Mouse (Mus musculus): ENCODE measurements around the gene 6430628N08Rik.

Gene 6430628N08Rik

DNA sequence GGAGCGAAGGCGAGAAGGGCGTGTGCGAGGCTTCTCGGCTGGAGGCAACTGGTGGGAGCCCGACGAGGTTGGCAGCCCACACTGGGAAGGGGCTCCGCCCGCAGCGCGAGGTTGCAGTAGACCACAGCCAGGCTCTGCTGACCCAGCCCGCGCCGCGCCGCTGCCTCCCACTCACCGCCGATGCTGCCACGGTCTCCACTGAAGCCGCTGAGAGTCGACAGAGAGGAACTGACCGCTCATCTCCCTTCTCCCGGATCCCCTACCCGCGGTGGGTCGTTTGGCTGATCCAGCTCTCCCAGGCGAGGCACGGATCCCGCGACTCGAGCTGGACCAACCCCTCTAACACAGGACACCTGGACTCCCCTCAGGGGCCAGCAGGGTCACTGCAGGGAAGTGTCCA is at the start of gene 6430628N08Rik:
TSS of gene 6430628N08Rik (plus strand) at position 113 of the 400 bp plus-strand sequence.
- no peak for DNase-seq (ENCODE audit: low read depth, low spot score)

- no peak for DNase-seq (ENCODE audit: low read depth, low spot score)
These were observed 49.6 kb upstream of the 6430628N08Rik start for GRCm38 (mm10) chr4:115840842-115841241.

- DNase-seq (ENCODE audit: low read depth, low spot score) = no peak
These were observed 43.8 kb upstream of the 6430628N08Rik start for GRCm38 (mm10) chr4:115846656-115847055.

DNA sequence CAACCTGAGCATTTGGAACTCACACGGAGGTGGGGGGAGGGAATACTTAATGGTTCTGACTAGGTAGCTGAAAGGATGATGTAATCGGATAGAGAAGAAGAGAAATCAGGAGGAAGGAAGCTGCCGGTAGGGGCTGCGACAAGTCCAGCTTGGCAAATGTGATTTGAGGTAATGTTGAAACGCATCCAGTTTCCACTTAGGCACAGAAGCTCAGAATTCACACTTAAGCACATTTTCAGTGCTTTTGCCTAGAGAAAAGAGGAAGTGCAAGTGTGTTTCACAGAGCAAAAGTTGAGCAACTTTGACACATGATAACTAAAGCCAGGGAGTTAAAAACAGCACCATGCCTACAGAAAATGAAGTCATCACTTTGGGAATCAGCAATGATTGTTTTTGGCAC is 43.1 kb upstream of the 6430628N08Rik start:
- no peak for DNase-seq (ENCODE audit: low read depth, low spot score)

GRCm38 (mm10) chr4:115848083-115848482 is 42.4 kb upstream of the 6430628N08Rik start:
- no peak for DNase-seq (ENCODE audit: low read depth, low spot score)

- DNase-seq (ENCODE audit: low read depth, low spot score) = no peak
These were observed 41.3 kb upstream of the 6430628N08Rik start for GRCm38 (mm10) chr4:115848990-115849677.

DNA sequence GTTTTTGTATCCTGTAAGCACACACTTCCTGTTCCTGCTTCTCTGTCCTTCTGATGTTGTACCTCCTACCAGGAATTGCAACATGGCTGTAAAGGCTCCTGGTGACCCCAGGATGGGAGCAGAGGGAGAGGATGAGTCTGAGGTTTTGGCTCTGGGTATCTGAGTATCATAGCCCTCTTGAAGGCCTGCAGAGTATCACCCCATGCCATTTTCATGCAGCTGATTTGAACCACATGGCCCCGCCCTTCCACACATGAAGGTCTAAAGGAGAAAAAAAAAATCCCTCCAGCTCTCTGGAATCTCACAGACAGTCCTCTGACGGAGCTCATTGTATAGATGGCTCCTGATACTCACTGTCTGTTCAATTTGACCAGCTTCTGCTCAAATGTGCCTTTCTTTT is 40.4 kb upstream of the 6430628N08Rik start:
- DNase-seq (ENCODE audit: low read depth, low spot score) = no peak

DNA sequence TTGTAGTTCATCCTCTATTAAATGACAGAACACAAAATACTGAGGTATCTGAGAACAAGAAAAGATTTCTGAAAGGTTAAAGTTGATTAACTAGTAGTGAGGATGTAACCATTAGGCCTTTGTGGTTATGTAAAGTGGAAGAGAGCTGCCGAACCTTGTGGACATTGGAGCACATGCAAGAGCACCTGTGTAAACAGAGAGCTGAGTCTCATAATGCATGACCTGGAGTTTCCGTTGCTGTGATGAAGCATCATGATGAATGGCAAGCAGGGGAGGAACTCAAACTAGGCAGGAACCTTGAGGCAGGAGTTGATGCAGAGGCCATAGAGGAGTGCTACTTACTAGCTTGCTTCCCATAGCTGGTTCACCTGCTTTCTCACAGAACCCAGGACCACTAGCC is 39.8 kb upstream of the 6430628N08Rik start:
- no peak for DNase-seq (ENCODE audit: low read depth, low spot score)

- no peak for DNase-seq (ENCODE audit: low read depth, low spot score)
These were observed 38.9 kb upstream of the 6430628N08Rik start for GRCm38 (mm10) chr4:115851569-115851968.

GRCm38 (mm10) chr4:115855100-115855499 is 35.4 kb upstream of the 6430628N08Rik start:
- DNase-seq (ENCODE audit: low read depth, low spot score) = no peak

DNA sequence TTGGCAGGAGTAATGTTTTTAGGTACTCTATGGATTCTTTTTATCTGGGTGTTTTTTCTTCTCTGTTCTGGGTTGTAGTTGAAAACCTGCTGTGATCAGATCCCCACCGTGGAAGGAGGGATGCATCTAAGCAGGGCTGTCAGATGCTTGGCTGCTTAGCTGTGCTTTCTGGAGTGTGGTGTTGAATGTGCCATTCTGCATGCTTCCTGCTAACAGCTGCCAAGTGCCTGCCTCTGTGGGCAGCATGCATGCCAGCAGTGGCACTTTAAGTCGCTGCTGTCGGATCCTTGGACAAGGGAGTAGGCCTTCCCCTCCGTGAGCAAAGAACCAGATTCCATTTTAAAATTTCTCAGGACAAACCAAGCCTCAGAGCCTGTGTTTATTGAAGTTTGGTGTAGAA is 34.9 kb upstream of the 6430628N08Rik start:
- DNase-seq (ENCODE audit: low read depth, low spot score) = no peak

GRCm38 (mm10) chr4:115856282-115856681 is 34.2 kb upstream of the 6430628N08Rik start:
- DNase-seq (ENCODE audit: low read depth, low spot score) = no peak

GRCm38 (mm10) chr4:115857293-115857883 is 33.1 kb upstream of the 6430628N08Rik start:
- no peak for DNase-seq (ENCODE audit: low read depth, low spot score)

- DNase-seq (ENCODE audit: low read depth, low spot score) = no peak
These were observed 27.1 kb upstream of the 6430628N08Rik start for GRCm38 (mm10) chr4:115863352-115863751.

DNA sequence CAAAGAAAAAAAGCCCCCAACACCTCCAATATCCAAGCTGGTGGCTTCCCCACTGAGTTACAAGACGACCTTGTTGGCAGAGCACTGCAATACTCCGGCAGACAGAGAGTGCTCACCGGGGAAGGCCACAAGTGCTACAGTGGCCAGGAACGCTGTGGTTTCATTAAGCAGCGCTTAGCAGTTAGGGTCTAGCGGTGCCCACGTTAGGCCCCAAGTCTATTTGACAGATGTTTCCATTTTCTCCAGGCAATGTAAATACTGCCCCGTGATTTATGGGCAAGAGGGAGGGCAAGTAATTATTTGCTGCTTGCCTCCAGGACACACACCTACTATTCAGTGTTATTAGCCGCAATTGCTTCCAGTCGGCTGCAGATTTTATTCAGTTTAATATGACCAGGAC is 26.6 kb upstream of the 6430628N08Rik start:
- no peak for DNase-seq (ENCODE audit: low read depth, low spot score)

- DNase-seq (ENCODE audit: low read depth, low spot score) = no peak
These were observed 20.8 kb upstream of the 6430628N08Rik start for GRCm38 (mm10) chr4:115869512-115870210.

DNA sequence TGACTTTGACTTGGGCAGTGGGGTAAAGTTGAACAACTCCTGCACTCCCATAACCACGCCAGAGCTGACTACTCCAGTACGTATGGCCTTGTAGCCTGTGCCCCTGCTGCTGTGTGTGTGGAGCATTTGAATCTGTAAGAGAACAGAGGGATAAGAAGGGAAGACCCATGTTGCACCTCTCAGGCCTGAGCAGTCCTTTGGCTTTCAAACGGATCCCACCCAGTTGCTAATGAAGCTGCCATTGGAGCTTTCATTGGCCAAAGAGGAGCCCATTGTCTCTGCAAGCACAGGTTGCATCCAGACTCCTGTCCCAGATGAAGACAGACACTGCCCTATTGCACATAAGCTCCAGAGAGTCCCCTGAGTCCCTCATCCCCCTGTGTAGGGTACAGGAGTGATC is 17.2 kb upstream of the 6430628N08Rik start:
- DNase-seq (ENCODE audit: low read depth, low spot score) = no peak

DNA sequence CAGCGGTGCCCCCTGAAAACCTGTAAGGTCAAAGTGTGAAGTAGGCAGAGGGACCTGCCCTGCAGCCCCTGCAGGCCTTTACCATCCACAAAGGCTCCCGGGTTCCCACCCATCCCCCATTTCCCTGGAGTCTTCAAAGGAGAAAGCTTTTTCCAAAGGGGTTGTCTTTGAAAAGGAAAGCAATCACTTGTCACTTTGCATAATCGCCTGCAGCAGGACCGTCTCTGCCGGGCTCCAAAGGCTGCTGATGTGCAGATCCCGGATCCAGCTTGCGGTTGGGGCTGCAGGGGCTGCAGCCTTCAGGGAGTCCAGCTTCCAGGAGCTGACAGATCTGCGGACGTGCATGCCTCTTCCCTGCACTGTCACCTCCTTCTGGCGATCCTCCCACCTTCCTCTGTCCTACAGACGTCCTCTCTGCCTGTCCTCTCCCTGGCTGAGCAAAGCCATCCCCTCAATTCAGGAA is 12.2 kb upstream of the 6430628N08Rik start:
- no peak for DNase-seq (ENCODE audit: low read depth, low spot score)

DNA sequence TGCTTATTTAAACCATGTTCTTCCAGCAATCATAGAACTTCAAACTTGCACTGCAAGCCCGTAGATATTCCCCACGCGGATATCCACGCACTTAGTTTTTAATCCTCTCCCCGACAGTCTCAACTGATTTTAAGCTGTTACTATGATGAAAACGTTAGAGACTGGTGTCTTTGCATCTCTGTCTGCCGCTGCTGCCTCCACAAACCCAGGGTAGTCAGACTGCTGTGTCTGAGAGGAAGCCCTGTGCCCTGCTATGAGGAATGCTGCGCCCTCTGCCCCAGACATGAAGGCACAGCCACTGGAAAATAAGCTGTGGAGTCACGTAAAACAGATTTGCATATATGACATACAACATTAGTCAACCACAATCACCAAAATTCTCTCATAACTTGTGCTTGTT is 11.6 kb upstream of the 6430628N08Rik start:
- no peak for DNase-seq (ENCODE audit: low read depth, low spot score)

GRCm38 (mm10) chr4:115881183-115881582 is 9.3 kb upstream of the 6430628N08Rik start:
- no peak for DNase-seq (ENCODE audit: low read depth, low spot score)

- DNase-seq (ENCODE audit: low read depth, low spot score) = no peak
These were observed 8.3 kb upstream of the 6430628N08Rik start for GRCm38 (mm10) chr4:115882195-115882594.

- DNase-seq (ENCODE audit: low read depth, low spot score) = no peak
These were observed 6.4 kb upstream of the 6430628N08Rik start, which contains the start of gene Kncn for GRCm38 (mm10) chr4:115884022-115884421. Gene Kncn, plus strand, starts transcription at chr4:115884400.

DNA sequence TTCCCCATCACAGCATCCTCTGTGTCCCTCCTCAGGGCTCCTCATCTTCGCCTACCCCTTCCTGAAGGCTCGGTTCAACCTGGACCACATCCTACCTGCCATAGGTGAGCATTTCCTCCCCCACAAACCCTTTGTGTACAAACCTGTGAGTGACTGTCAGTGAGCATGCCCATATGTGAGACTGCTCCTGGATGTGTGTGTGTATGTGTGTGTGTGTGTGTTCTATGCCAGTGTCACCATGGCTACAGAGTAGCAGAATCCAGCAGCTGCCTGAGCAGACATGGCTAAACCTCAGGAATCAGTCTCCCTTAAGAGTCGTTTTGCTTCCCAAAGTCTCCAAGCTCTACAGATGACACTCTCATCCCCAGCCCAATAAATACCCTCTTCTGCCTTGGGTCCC is 4.6 kb upstream of the 6430628N08Rik start:
- no peak for DNase-seq (ENCODE audit: low read depth, low spot score)

Data from CD4-positive, CD25-positive, alpha-beta regulatory T cell, adult 2 months (primary cell).